Mouse (Mus musculus): Measurements from ENCODE around the gene Lpp.

Lpp gene

DNA sequence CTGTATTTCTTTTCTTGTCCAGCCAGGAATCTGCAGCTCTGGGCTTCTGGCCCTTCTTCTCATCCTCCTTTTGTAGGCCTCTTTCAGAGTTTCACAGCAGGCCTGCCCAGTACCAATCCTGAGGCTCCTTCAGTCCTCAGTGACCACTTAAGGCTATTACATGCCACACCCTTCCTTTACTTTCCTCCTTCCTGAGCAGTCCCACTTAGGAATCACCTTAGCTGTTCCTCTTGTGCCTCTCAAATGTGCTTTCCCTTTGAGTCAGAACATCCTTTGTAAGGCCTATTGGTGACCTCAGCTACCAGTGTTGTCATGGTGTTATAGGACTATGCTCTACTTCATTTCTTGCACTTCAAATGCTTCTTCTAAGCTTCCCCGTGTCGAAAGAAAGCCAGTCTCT is 342.4 kb downstream of the Lpp start:
- DNase-seq, result no peak

- DNase-seq, result no peak
Observed at GRCm38 (mm10) chr16:24737362-24738057, 344.2 kb downstream of the Lpp start.

DNA sequence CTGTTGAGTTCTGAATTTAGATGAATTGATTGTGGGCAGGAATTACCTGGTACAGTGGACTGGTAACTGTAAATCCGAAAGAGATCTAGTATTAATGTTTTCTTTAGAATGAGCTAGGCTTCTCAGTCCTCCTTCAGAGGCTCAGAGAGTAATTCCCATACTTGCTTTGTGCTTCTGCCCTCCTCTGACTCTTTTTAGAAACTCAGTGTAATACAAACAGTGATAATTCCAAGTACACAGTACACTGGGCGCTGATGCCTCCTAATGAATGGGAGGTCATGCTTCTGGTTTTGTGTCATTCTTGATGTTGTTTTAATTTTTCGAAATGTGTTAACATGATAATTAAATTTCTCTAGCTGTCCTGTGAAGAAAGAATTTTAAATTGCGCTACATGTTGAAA is 347.4 kb downstream of the Lpp start:
- no peak for DNase-seq

- DNase-seq, result no peak
Observed at GRCm38 (mm10) chr16:24749816-24750215, 356.5 kb downstream of the Lpp start.

GRCm38 (mm10) chr16:24756141-24756540 is 362.8 kb downstream of the Lpp start:
- DNase-seq, result no peak

DNA sequence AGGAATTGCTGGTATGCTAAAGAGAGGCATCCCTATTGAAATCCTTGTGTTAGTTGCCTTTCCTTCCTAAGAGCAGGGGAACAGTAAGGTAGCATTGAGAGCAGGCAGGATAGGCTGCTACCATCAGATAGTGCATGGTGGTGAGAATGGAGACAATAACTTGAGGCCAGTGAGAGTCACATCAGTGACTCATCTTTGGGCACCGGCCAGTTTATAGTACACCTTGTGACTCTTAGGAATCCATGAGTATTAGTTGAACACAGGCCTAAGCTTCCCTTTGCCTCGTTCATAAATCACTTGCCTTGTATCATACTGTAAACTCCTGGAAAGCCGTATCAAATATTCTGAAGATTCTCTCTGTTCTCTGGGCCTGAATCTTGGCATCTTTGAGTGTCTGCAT is 372.7 kb downstream of the Lpp start:
- no peak for DNase-seq

DNA sequence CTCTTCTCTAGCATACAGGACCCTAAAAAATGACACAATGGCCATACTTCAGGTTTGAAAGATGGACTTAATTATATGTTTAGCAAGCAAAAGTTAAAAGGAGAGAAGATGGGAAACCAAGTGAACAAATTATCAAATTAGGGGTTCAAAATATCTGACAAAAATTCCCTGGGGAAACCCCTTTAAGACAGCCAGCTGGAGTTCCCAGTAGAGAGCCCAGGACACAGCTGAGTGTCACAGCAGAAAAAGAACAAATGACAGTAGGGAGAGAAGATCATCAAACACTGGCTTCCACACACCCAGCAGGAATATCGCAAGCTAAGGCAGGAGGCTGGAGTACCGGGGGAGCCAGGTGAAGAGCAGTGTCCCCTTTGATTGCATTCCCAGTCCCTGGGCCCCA is 373.3 kb downstream of the Lpp start:
- DNase-seq, result no peak

DNA sequence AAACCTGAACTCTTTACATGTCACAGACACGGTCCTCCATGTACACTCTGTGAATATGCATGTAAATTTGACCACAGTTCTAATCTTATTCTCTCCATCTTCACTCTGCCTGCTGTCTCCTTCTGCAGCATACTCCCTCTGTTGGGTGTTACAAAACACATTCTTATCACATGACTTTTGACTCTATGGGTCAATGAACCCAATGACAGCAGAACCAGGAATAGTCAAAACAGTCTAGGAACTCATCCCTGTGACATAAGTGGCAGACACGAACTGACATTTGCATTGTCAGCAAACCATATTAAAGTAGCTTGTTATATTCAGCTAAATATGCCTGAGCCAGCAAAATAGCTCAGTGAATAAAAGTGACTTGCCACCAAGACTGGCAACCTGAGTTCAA is 383.7 kb downstream of the Lpp start:
- no peak for DNase-seq

DNA sequence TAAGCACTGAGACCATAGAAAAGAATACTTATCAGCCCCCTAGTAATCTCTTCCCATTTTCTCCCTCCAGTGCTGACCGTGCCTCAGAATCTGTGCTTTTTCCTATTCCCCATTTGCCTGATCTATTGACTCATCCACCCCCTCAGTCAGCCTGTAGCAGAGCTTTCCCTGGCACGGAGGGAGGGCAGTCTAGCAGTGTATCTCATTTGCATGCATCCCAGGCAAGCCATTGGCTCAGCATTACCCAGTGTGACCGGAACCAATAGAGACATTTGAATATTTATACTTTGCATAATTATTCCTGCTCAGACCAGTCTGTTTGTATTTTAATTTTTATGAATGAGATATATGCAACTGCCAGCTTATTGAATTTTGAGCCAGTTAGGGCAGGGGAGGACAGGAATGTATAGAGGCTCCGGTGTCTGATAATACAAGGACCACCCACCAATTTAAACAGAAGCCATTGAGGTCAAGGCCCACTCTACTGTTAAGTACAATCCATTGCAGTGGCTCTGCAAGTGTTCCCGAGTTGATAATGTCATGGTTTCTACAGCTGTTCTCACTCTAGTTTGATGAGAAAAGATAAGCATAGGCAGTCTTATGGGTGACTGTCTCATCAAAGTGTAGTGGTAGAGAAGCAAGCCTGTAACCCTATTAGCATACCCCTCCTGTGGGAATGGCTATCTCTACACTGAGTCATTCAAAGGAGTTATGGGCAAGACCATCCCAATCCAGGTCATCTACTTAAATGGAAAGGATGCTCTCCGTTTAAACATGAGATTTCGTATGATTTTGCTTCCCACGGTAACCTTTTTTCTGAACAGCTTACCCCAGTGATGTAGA is 385.3 kb downstream of the Lpp start:
- DNase-seq, result no peak

- DNase-seq, result no peak
Observed at GRCm38 (mm10) chr16:24780545-24780944, 387.2 kb downstream of the Lpp start.

GRCm38 (mm10) chr16:24781922-24782321 is 388.6 kb downstream of the Lpp start:
- no peak for DNase-seq

DNA sequence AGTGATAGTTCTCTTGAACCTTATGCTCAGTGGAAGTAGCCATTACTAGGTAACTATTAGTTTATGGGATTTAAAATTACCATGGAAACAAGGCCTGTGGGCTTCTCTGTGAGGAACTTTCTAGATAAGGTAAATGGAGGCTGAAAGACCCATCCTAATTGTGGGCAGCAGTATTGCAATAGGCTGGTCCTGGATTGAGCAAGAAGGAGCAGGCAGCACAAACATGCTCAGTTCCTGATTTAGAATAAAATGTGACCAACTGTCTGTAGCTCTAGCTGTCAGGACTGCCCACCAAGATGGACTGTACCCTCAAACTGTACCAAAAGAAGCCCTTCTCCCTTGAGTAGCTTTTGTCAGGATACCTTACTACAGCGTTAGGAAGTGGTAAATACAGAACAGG is 392.3 kb downstream of the Lpp start:
- no peak for DNase-seq

DNA sequence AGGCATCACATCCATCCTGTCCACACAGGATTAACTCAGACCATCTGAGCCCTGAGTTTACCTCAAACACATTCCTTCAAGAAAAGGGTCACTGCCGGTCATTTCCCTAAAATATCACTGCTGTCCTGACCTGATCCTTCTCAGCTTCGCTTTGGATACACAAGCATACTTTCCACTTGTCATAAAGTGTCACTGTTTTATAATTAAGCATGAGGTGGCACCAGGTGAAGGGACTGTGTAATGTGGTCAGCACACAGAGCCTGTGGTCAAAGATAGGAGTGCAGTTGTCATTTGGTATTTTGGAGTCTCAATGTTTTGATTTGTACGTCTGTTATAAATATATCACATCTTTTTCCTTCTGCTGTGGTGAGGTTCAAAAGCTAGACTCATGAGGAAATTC is 395.7 kb downstream of the Lpp start:
- no peak for DNase-seq

GRCm38 (mm10) chr16:24791387-24791786 is 398.1 kb downstream of the Lpp start:
- no peak for DNase-seq

- DNase-seq, result no peak
Observed at GRCm38 (mm10) chr16:24791984-24792383, 398.7 kb downstream of the Lpp start.

GRCm38 (mm10) chr16:24792836-24793235 is 399.5 kb downstream of the Lpp start:
- no peak for DNase-seq

GRCm38 (mm10) chr16:24794665-24795064 is 401.4 kb downstream of the Lpp start:
- no peak for DNase-seq

- no peak for DNase-seq
Observed at GRCm38 (mm10) chr16:24801355-24801754, 408.0 kb downstream of the Lpp start.

DNA sequence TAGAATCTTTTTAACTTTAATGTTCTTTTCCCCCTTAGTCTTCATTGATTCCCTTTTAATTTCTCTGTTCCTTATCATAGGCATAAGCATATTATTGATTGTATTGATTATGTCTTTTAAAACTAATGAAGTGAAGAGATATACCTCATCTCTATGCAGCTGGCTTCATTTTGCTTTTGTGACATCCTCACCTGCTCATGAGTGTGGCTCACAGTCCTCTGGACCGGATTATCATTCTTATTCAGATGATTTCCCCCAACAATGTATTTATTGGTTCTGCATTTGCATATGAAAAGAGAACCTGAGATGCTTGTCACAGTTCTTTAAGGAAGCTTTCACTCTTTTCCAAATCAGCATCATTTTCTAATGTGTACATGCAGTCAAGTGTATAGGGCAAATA is 408.5 kb downstream of the Lpp start:
- no peak for DNase-seq

- DNase-seq, result no peak
Observed at GRCm38 (mm10) chr16:24806093-24806492, 412.8 kb downstream of the Lpp start.

DNA sequence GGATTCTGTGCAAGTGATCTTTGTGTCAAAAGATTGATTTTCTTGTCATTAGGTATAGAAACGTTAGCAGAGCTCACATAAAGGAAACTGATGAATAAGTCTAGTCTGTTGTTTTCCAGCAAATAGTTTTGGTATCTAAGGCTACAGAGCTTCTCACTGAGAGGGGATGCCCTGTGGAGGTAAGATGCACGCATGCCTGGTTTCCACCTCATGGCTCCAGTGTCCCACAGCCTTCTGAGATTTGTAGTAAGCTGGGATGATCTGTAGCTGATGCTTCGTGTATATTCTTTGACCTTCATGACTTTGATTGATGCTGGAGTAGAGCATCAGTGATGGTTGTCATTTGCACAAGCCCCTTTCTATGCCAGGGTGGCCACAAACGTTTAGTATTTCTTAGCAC is 414.3 kb downstream of the Lpp start:
- no peak for DNase-seq

GRCm38 (mm10) chr16:24809811-24810210 is 416.5 kb downstream of the Lpp start:
- no peak for DNase-seq

DNA sequence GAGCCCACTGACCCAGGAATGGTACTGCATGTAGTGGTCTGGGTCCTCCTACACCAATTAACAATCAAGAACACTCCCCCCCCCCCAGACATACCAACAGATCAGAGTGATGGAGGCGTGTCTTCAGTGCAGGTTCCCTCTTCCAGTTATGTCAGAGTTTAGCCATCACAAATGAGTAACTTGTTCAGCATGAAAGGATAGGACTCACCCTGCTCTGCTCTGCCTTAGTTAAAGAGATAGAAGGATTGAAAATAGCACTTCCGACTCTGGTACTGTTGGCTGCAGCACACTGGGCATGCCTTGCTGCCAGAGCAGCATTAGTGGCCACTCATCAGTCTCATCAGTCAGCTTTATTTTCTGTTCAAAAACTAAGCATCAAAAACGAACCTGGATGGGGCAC is 423.3 kb downstream of the Lpp start:
- peak; percentile 6 to 44 for DNase-seq

GRCm38 (mm10) chr16:24817381-24817780 is 424.1 kb downstream of the Lpp start:
- DNase-seq, result peak; percentile 8 to 36
